Mouse (Mus musculus): Measurements from ENCODE around the gene Lclat1. TPM values are rescaled to one million over a fixed set of nuclear protein-coding genes. Genes with fewer than 3 reads are reported as not detected.

Gene Lclat1
- 10.8 and 25.3 TPM in 2 replicates for polyA plus RNA-seq (2012; rRNA removed)

- peak; percentile 81 for DNase-seq (ENCODE audit: low read depth, low spot score)
- WGBS: 1% methylated on average over 51 of the region's 51 CpGs
Observed at GRCm38 (mm10) chr17:73107158-73108157, at the start of gene Lclat1. TSS of gene Lclat1 (plus strand) at chr17:73107985.

GRCm38 (mm10) chr17:73058319-73058718, 49.5 kb upstream of the Lclat1 start:
- DNase-seq (ENCODE audit: low read depth, low spot score): no peak
- 47% methylated on average over 5 of the region's 5 CpGs for WGBS

GRCm38 (mm10) chr17:73060224-73060896, 47.4 kb upstream of the Lclat1 start:
- no peak for DNase-seq (ENCODE audit: low read depth, low spot score)
- 70% methylated on average over 3 of the region's 3 CpGs for WGBS

- DNase-seq (ENCODE audit: low read depth, low spot score): no peak
- 87% methylated on average over 8 of the region's 8 CpGs for WGBS
Observed at GRCm38 (mm10) chr17:73060897-73061252, 46.9 kb upstream of the Lclat1 start.

GRCm38 (mm10) chr17:73062701-73063100, 45.1 kb upstream of the Lclat1 start:
- no peak for DNase-seq (ENCODE audit: low read depth, low spot score)
- WGBS: 69% methylated on average over 1 of the region's 1 CpGs

GRCm38 (mm10) chr17:73063299-73063698, 44.5 kb upstream of the Lclat1 start:
- DNase-seq (ENCODE audit: low read depth, low spot score): no peak
- WGBS: 22% methylated on average over 2 of the region's 2 CpGs

GRCm38 (mm10) chr17:73063781-73064180, 44.0 kb upstream of the Lclat1 start:
- no peak for DNase-seq (ENCODE audit: low read depth, low spot score)
- WGBS: 19% methylated on average over 1 of the region's 1 CpGs

GRCm38 (mm10) chr17:73066387-73067169, 41.2 kb upstream of the Lclat1 start:
- WGBS: 68% methylated on average over 9 of the region's 9 CpGs

GRCm38 (mm10) chr17:73067423-73067822, 40.4 kb upstream of the Lclat1 start:
- no peak for DNase-seq (ENCODE audit: low read depth, low spot score)
- 57% methylated on average over 11 of the region's 11 CpGs for WGBS

More at GRCm38 (mm10) chr17:73066387-73067169, 41.2 kb upstream of the Lclat1 start:
- no peak for DNase-seq (ENCODE audit: low read depth, low spot score)

GRCm38 (mm10) chr17:73068321-73068992, 39.3 kb upstream of the Lclat1 start:
- no peak for DNase-seq (ENCODE audit: low read depth, low spot score)
- WGBS: 57% methylated on average over 10 of the region's 10 CpGs

GRCm38 (mm10) chr17:73070466-73070865, 37.3 kb upstream of the Lclat1 start:
- no peak for DNase-seq (ENCODE audit: low read depth, low spot score)
- WGBS: 84% methylated on average over 2 of the region's 2 CpGs

GRCm38 (mm10) chr17:73071725-73072263, 36.0 kb upstream of the Lclat1 start:
- no peak for DNase-seq (ENCODE audit: low read depth, low spot score)
- 76% methylated on average over 5 of the region's 5 CpGs for WGBS

- WGBS: 56% methylated on average over 8 of the region's 8 CpGs
- DNase-seq (ENCODE audit: low read depth, low spot score): no peak
Observed at GRCm38 (mm10) chr17:73072286-73072685, 35.5 kb upstream of the Lclat1 start.

- WGBS: 84% methylated on average over 3 of the region's 3 CpGs
- DNase-seq (ENCODE audit: low read depth, low spot score): no peak
Observed at GRCm38 (mm10) chr17:73074631-73075030, 33.2 kb upstream of the Lclat1 start.

GRCm38 (mm10) chr17:73075238-73075890, 32.4 kb upstream of the Lclat1 start:
- 61% methylated on average over 9 of the region's 9 CpGs for WGBS
- no peak for DNase-seq (ENCODE audit: low read depth, low spot score)

GRCm38 (mm10) chr17:73077638-73078037, 30.1 kb upstream of the Lclat1 start:
- WGBS: 72% methylated on average over 3 of the region's 3 CpGs
- DNase-seq (ENCODE audit: low read depth, low spot score): no peak

GRCm38 (mm10) chr17:73081360-73082133, 26.2 kb upstream of the Lclat1 start:
- DNase-seq (ENCODE audit: low read depth, low spot score): no peak
- WGBS: 44% methylated on average over 9 of the region's 9 CpGs

Data from large intestine, adult 2 months (tissue).